Mouse (Mus musculus): ENCODE measurements around the gene Axdnd1.

GRCm38 (mm10) chr1:156302911-156303749 lies 117.8 kb downstream of the Axdnd1 start, which contains the start of gene Tdrd5:
- TF ChIP-seq EP300 (IDR thresholded peaks at IDR 0.05; ENCODE audit: insufficient read depth, low read depth, low read length) (no peak), POLR2A (IDR thresholded peaks at IDR 0.05; ENCODE audit: insufficient read depth, low read depth, low read length) (no peak)

Measured in heart, adult 2 months (tissue).